Mouse (Mus musculus): ENCODE results near the gene Dcdc2a. TPM values are rescaled to one million over a fixed set of nuclear protein-coding genes. Genes with fewer than 3 reads are reported as not detected.

The Dcdc2a gene
- polyA plus RNA-seq, 1 experiment: not detected

GRCm38 (mm10) chr13:25144093-25144492 lies 88.3 kb downstream of the Dcdc2a start:
- no peaks in the 10 kb centered on the region for H3K4me1 ChIP-seq (ENCODE audit: control insufficient read depth)
- H3K4me3 ChIP-seq (replicated peaks): no peak overlapping the region
- no peaks in the 10 kb centered on the region for H3K27me3 ChIP-seq (ENCODE audit: control insufficient read depth)
- H3K36me3 ChIP-seq (ENCODE audit: control insufficient read depth): no peaks in the 10 kb centered on the region
- TF ChIP-seq TAL1 (IDR thresholded peaks at IDR 0.05; ENCODE audit: low read length): no peak
- TF ChIP-seq GATA1 (IDR thresholded peaks at IDR 0.05; ENCODE audit: low read length): no peak
- H3K9me3 ChIP-seq (ENCODE audit: control insufficient read depth, low read length): peaks cover 3% of the 10 kb centered on the region

GRCm38 (mm10) chr13:25146232-25146631 lies 90.4 kb downstream of the Dcdc2a start:
- TF ChIP-seq GATA1 (IDR thresholded peaks at IDR 0.05; ENCODE audit: low read length): no peak
- TF ChIP-seq TAL1 (IDR thresholded peaks at IDR 0.05; ENCODE audit: low read length): no peak
- no peaks in the 10 kb centered on the region for H3K36me3 ChIP-seq (ENCODE audit: control insufficient read depth)

GRCm38 (mm10) chr13:25150154-25150781 lies 94.5 kb downstream of the Dcdc2a start:
- Histone ChIP-seq H3K4me3 (replicated peaks) (no peak overlapping the region), H3K36me3 (ENCODE audit: control insufficient read depth) (no peaks in the 10 kb centered on the region), H3K4me1 (ENCODE audit: control insufficient read depth) (no peaks in the 10 kb centered on the region; the same call in 1 of the 2 replicates), H3K9me3 (ENCODE audit: control insufficient read depth, low read length) (no peaks in the 10 kb centered on the region), H3K27me3 (ENCODE audit: control insufficient read depth) (no peaks in the 10 kb centered on the region)
- TF ChIP-seq GATA1 (IDR thresholded peaks at IDR 0.05; ENCODE audit: low read length) (no peak), TAL1 (IDR thresholded peaks at IDR 0.05; ENCODE audit: low read length) (no peak)

More at GRCm38 (mm10) chr13:25146232-25146631, 90.4 kb downstream of the Dcdc2a start:
- no peaks in the 10 kb centered on the region; the same call in 1 of the 2 replicates for H3K4me1 ChIP-seq (ENCODE audit: control insufficient read depth)
- H3K27me3 ChIP-seq (ENCODE audit: control insufficient read depth): no peaks in the 10 kb centered on the region
- H3K9me3 ChIP-seq (ENCODE audit: control insufficient read depth, low read length): peaks cover 3% of the 10 kb centered on the region
- H3K4me3 ChIP-seq (replicated peaks): no peak overlapping the region

GRCm38 (mm10) chr13:25150861-25151260 lies 95.1 kb downstream of the Dcdc2a start:
- Histone ChIP-seq H3K4me3 (replicated peaks) (no peak overlapping the region), H3K4me1 (ENCODE audit: control insufficient read depth) (no peaks in the 10 kb centered on the region; the same call in 1 of the 2 replicates), H3K36me3 (ENCODE audit: control insufficient read depth) (no peaks in the 10 kb centered on the region), H3K9me3 (ENCODE audit: control insufficient read depth, low read length) (no peaks in the 10 kb centered on the region), H3K27me3 (ENCODE audit: control insufficient read depth) (no peaks in the 10 kb centered on the region)
- TF ChIP-seq TAL1 (IDR thresholded peaks at IDR 0.05; ENCODE audit: low read length): no peak
- TF ChIP-seq GATA1 (IDR thresholded peaks at IDR 0.05; ENCODE audit: low read length): no peak

- Histone ChIP-seq H3K4me3 (replicated peaks) (no peak overlapping the region), H3K27me3 (ENCODE audit: control insufficient read depth) (no peaks in the 10 kb centered on the region), H3K9me3 (ENCODE audit: control insufficient read depth, low read length) (no peaks in the 10 kb centered on the region), H3K36me3 (ENCODE audit: control insufficient read depth) (no peaks in the 10 kb centered on the region), H3K4me1 (ENCODE audit: control insufficient read depth) (no peaks in the 10 kb centered on the region)
- no peak for TF ChIP-seq GATA1 (IDR thresholded peaks at IDR 0.05; ENCODE audit: low read length)
- no peak for TF ChIP-seq TAL1 (IDR thresholded peaks at IDR 0.05; ENCODE audit: low read length)
These were observed 104.1 kb downstream of the Dcdc2a start for GRCm38 (mm10) chr13:25159917-25160316.

- Histone ChIP-seq H3K4me1 (ENCODE audit: control insufficient read depth) (no peaks in the 10 kb centered on the region), H3K27me3 (ENCODE audit: control insufficient read depth) (no peaks in the 10 kb centered on the region), H3K4me3 (replicated peaks) (no peak overlapping the region), H3K9me3 (ENCODE audit: control insufficient read depth, low read length) (peaks cover 4% of the 10 kb centered on the region; the same call in 1 of the 2 replicates), H3K36me3 (ENCODE audit: control insufficient read depth) (no peaks in the 10 kb centered on the region)
- TF ChIP-seq GATA1 (IDR thresholded peaks at IDR 0.05; ENCODE audit: low read length) (no peak), TAL1 (IDR thresholded peaks at IDR 0.05; ENCODE audit: low read length) (no peak)
These were observed 105.0 kb downstream of the Dcdc2a start for GRCm38 (mm10) chr13:25160804-25161203.

- Histone ChIP-seq H3K4me3 (replicated peaks) (no peak overlapping the region), H3K9me3 (ENCODE audit: control insufficient read depth, low read length) (peaks cover 4% of the 10 kb centered on the region; the same call in 1 of the 2 replicates), H3K4me1 (ENCODE audit: control insufficient read depth) (no peaks in the 10 kb centered on the region), H3K27me3 (ENCODE audit: control insufficient read depth) (no peaks in the 10 kb centered on the region), H3K36me3 (ENCODE audit: control insufficient read depth) (no peaks in the 10 kb centered on the region)
- TF ChIP-seq GATA1 (IDR thresholded peaks at IDR 0.05; ENCODE audit: low read length): no peak
- no peak for TF ChIP-seq TAL1 (IDR thresholded peaks at IDR 0.05; ENCODE audit: low read length)
These were observed 106.8 kb downstream of the Dcdc2a start for GRCm38 (mm10) chr13:25162594-25162993.

GRCm38 (mm10) chr13:25168891-25169290 lies 113.1 kb downstream of the Dcdc2a start:
- no peak for TF ChIP-seq GATA1 (IDR thresholded peaks at IDR 0.05; ENCODE audit: low read length)
- TF ChIP-seq TAL1 (IDR thresholded peaks at IDR 0.05; ENCODE audit: low read length): no peak
- Histone ChIP-seq H3K36me3 (ENCODE audit: control insufficient read depth) (no peaks in the 10 kb centered on the region), H3K4me3 (replicated peaks) (no peak overlapping the region), H3K9me3 (ENCODE audit: control insufficient read depth, low read length) (peaks cover 4% of the 10 kb centered on the region; the same call in 1 of the 2 replicates), H3K4me1 (ENCODE audit: control insufficient read depth) (no peaks in the 10 kb centered on the region), H3K27me3 (ENCODE audit: control insufficient read depth) (no peaks in the 10 kb centered on the region)

- Histone ChIP-seq H3K27me3 (ENCODE audit: control insufficient read depth) (no peaks in the 10 kb centered on the region), H3K36me3 (ENCODE audit: control insufficient read depth) (no peaks in the 10 kb centered on the region), H3K4me1 (ENCODE audit: control insufficient read depth) (no peaks in the 10 kb centered on the region), H3K9me3 (ENCODE audit: control insufficient read depth, low read length) (no peaks in the 10 kb centered on the region), H3K4me3 (replicated peaks) (no peak overlapping the region)
- no peak for TF ChIP-seq GATA1 (IDR thresholded peaks at IDR 0.05; ENCODE audit: low read length)
These were observed 122.0 kb downstream of the Dcdc2a start for GRCm38 (mm10) chr13:25177835-25178234.

Data from erythroblast, embryonic 14.5 days (primary cell).